In the genomic region with DNA sequence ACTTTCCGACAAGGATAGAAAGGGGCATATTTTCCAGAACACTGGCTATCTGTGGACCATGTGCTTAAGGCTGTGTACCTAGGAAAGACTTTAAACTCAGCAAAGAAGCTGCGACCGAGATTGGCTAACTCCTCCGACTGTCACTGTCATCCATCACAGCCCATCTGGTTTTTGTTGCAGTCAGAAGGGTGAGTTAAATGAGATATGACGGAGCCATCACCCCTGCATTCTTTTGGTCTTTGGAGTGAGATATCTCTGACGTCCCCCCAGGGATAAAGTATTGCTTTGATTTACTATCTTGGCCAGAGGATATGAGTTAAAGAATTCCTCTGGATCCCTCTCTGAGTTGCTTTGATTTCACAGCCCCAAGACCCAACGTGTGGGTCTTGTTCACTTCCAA, we compare ENCODE assay signal across 17 mouse cellular contexts.
"Had no signal": no experiment of that assay in that cellular context is flagged by ENCODE, and none has a peak within 500 bp of the region (broad histone marks: within the 10 kb centered on the region; RNA-seq: fewer than 3 reads in every experiment).

No protein-coding gene starts in this region.

- H3K27ac ChIP-seq: kidney, embryonic 15.5 days; left cerebral cortex, adult 2 months; liver, embryonic 13.5 days; macrophage; neural tube, embryonic 13.5 days; stomach, embryonic 15.5 days had no signal

- H3K9me3 ChIP-seq: kidney, embryonic 15.5 days; liver, embryonic 13.5 days; stomach, embryonic 15.5 days had no signal

- H3K27me3 ChIP-seq: kidney, embryonic 15.5 days; liver, embryonic 13.5 days; neural tube, embryonic 13.5 days; stomach, embryonic 15.5 days had no signal

- H3K36me3 ChIP-seq: kidney, embryonic 15.5 days; liver, embryonic 13.5 days; neural tube, embryonic 13.5 days; stomach, embryonic 15.5 days had no signal

- DNase-seq: kidney, adult 18-20 months; layer of hippocampus, postnatal 36 days; liver, embryonic 13.5 days; lung, adult 2 months; retina, postnatal 1 day; right cerebral cortex, postnatal 25 days; spleen, adult 18-20 months; thymus, postnatal 25 days had no signal

- H3K9ac ChIP-seq: kidney, embryonic 15.5 days; liver, embryonic 13.5 days; neural tube, embryonic 13.5 days; stomach, embryonic 15.5 days had no signal

- H3K4me2 ChIP-seq: kidney, embryonic 15.5 days; liver, embryonic 13.5 days; neural tube, embryonic 13.5 days; stomach, embryonic 15.5 days had no signal

- ATAC-seq: inflammation-experienced regulatory T-cells, adult 6 months; intestine, embryonic 16.5 days; midbrain, embryonic 16.5 days had no signal

- H3K4me1 ChIP-seq: liver, embryonic 13.5 days; stomach, embryonic 15.5 days had no signal

- H3K4me3 ChIP-seq: kidney, embryonic 15.5 days; left cerebral cortex, adult 2 months; liver, embryonic 13.5 days; myocyte; neural tube, embryonic 13.5 days; stomach, embryonic 15.5 days had no signal
